Mouse (Mus musculus) kidney, adult 2 months (tissue): ENCODE measurements around the gene Pdlim4. TPM values are rescaled to one million over a fixed set of nuclear protein-coding genes. Genes with fewer than 3 reads are reported as not detected.

ENCODE experiments used
- DNase-seq: peaks from one replicate; pipeline ENCODE4 v3.0.0; 2021
- H3K27ac ChIP-seq: fragments of 200-500 bp; 2 replicates; pipeline ENCODE4 v1.5.1; 2012; ENCODE audit warnings: low read depth, low read length, control low read depth, inconsistent platforms; ENCODE audit not compliant: insufficient read depth
- H3K27me3 ChIP-seq: fragments of 200-500 bp; replicated peaks from 2 replicates; pipeline ENCODE4 v1.6.1; 2012; ENCODE audit warnings: mild to moderate bottlenecking, moderate library complexity, low read length, inconsistent platforms; ENCODE audit not compliant: control insufficient read depth, insufficient read depth
- H3K36me3 ChIP-seq: fragments of 200-500 bp; 2 replicates; pipeline ENCODE4 v1.6.1; 2012; ENCODE audit warnings: mild to moderate bottlenecking, moderate library complexity, low read length, inconsistent platforms; ENCODE audit not compliant: control insufficient read depth, insufficient read depth
- H3K4me1 ChIP-seq: fragments of 200-500 bp; 2 replicates; pipeline ENCODE4 v1.6.1; 2011; ENCODE audit warnings: low read length; ENCODE audit not compliant: control insufficient read depth, insufficient read depth
- H3K4me3 ChIP-seq: fragments of 200-500 bp; 2 replicates; pipeline ENCODE4 v1.5.1; 2011; ENCODE audit warnings: mild to moderate bottlenecking, low read depth, low read length, control low read depth; ENCODE audit not compliant: insufficient read depth
- CTCF ChIP-seq: fragments of 200-500 bp; conservative IDR thresholded peaks from 2 replicates; pipeline ENCODE4 v1.5.1; 2011; ENCODE audit warnings: low read depth, mild to moderate bottlenecking, control low read depth, low read length, moderate library complexity, mixed read lengths; ENCODE audit not compliant: insufficient read depth, insufficient read length
- POLR2A ChIP-seq: fragments of 200-500 bp; IDR thresholded peaks from one replicate; pipeline ENCODE4 v1.6.1; 2011; ENCODE audit warnings: low read depth, low read length, control low read depth
- WGBS: fragments of 180-500 bp; shearing (Covaris S2); methylation state at CpG from one replicate; pipeline ENCODE4 v1.1.7; 2018; 5-methylcytosine and 5-hydroxymethylcytosine counted together
- polyA plus RNA-seq: library from polyadenylated mRNA; depleted of rRNA; stranded (reverse); fragments of >200 nt; gene quantifications from 2 replicates; pipeline ENCODE4 v1.2.3, GENCODE M21; 2012

Gene Pdlim4
- polyA plus RNA-seq, 1 experiment, result 13.0 TPM

DNA sequence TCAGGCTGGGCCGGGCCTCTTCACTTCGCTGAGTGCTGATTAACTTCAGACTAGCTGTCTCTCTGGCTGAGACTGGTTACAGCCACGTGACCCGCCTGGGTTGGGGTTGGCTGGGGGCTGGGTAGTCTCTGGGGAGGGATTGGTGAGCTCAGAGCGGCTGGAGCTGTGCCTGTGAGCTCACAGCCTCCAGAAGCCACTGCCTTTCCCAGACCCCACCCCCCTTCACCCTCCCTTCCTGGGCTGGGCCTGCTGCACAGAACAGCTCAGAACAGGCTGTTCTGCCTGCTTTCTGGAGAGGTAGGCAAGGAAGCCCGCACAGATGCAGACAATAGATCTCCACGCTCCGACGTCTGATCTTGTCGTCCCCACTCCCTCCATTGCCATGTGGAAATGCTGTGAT lies 44.1 kb upstream of the Pdlim4 start:
- H3K27ac ChIP-seq, result peak overlapping the region; percentile 79
- peak; percentile 99 for DNase-seq
- WGBS, result 0% methylated on average over 10 of the region's 10 CpGs
- H3K4me1 ChIP-seq, result peaks cover 25% of the 10 kb centered on the region
- no peak for TF ChIP-seq CTCF
- peak; percentile 34 for TF ChIP-seq POLR2A
- no peaks in the 10 kb centered on the region for H3K27me3 ChIP-seq
- peak overlapping the region; percentile 3; the same call in 1 of the 2 replicates for H3K4me3 ChIP-seq
- no peaks in the 10 kb centered on the region for H3K36me3 ChIP-seq

DNA sequence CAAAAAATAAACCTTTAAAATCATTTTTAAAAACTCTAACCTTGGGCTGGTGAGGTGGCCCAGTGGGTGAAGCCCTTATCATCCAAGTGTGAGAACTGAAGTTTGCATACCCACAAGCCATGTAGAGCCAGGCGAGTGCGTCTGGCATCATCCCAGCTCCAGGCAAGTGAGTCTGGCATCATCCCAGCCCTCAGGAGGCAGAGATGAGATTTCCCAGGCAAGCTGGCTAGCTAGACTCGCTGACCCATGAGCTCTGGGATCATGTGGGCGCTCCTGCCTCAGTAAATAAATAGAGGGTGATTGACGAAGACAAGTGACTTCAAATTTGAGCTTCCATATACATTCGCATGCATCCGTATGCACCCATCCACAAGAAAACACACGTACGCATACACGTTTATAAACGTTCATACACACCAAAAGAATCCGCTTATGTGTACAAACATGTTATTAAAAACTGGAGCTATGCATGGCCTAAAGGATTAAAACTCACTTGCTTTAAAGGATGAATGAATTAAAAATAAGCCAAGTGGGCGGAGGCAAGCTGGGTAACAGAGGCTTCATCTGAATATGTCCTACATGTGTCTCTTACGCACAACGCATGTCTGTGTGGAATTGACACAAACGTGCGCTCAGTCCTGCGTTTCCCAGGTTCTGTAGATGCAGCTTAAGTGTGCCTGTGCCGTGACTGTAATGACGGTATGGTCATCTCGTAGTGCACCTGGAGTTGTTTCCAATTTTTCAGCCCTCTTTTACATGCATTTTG lies 43.3 kb upstream of the Pdlim4 start:
- Histone ChIP-seq H3K36me3 (no peaks in the 10 kb centered on the region), H3K4me3 (no peak overlapping the region), H3K27ac (peak overlapping the region; percentile 79), H3K27me3 (no peaks in the 10 kb centered on the region), H3K4me1 (peaks cover 25% of the 10 kb centered on the region)
- TF ChIP-seq CTCF, result no peak
- no peak for TF ChIP-seq POLR2A
- 57% methylated on average over 21 of the region's 21 CpGs for WGBS
- peak; percentile 93 for DNase-seq

DNA sequence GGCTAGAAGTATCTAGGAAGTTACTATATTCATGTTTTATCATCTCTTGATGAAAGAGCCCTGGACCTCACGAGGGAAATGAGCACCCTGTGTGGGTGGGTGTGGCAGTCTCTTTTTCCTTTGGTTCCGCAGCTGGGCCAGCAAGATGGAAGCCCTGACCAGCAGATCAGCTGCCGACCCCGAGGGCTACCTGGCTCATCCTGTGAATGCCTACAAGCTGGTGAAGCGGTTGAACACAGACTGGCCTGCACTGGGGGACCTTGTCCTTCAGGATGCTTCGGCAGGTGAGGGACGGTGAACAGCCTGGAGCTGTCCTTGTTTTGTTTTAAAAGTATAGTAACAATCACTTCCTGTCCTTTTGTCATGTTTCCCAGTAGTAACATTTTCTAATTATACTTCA lies 42.5 kb upstream of the Pdlim4 start:
- WGBS, result 78% methylated on average over 7 of the region's 7 CpGs
- Histone ChIP-seq H3K27ac (no peak overlapping the region), H3K4me1 (peaks cover 25% of the 10 kb centered on the region), H3K27me3 (no peaks in the 10 kb centered on the region), H3K4me3 (no peak overlapping the region), H3K36me3 (no peaks in the 10 kb centered on the region)
- DNase-seq, result no peak
- TF ChIP-seq CTCF, result no peak
- TF ChIP-seq POLR2A, result no peak

DNA sequence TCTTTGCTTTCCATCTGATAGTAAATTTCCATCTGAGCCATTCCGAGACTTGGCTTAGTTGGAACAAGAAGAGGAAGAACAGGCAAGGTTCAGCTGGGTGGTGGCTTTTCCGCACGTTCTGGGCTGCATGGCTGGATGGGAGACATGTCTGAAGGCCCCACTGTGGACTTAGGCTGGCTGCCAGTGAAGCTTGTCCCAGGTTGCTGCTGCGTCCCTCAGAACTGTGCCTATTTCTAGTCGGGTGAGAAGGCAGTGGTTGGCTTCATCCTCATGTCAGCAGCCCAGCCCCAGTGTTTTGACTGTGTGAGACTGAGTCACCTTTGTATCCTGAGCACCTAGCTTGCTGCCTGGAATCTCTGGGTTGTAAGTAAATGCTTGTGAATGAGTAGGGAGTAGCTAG lies 40.1 kb upstream of the Pdlim4 start:
- Histone ChIP-seq H3K27ac (peak overlapping the region; percentile 41; the same call in 1 of the 2 replicates), H3K4me1 (peaks cover 25% of the 10 kb centered on the region), H3K36me3 (no peaks in the 10 kb centered on the region), H3K4me3 (no peak overlapping the region), H3K27me3 (no peaks in the 10 kb centered on the region)
- 39% methylated on average over 5 of the region's 5 CpGs for WGBS
- TF ChIP-seq POLR2A (no peak), CTCF (no peak)
- DNase-seq, result peak; percentile 74

DNA sequence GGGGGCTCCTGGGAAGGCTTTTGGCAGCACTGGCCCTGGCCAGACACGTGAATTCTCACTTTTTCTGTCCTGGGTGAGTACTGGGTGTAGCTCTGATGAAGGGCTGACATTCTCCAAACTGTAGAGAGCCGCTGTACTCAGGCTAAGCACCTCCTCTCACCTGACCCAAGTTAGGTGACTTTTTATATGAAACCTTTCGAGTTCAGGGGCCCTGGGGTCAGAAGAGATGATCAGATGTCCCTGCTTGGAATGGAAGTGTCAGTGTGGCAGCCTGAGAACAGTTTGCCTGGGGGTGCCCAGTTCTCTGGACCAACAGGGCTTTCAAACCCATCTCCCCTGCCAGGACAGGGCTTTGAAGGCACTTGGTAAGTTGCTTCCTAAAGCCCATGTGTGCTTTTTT lies 39.3 kb upstream of the Pdlim4 start:
- WGBS, result 86% methylated on average over 3 of the region's 3 CpGs
- Histone ChIP-seq H3K4me3 (no peak overlapping the region), H3K36me3 (no peaks in the 10 kb centered on the region), H3K27ac (peak overlapping the region; percentile 2; the same call in 1 of the 2 replicates), H3K4me1 (peaks cover 21% of the 10 kb centered on the region), H3K27me3 (no peaks in the 10 kb centered on the region)
- no peak for DNase-seq
- no peak for TF ChIP-seq CTCF
- no peak for TF ChIP-seq POLR2A

DNA sequence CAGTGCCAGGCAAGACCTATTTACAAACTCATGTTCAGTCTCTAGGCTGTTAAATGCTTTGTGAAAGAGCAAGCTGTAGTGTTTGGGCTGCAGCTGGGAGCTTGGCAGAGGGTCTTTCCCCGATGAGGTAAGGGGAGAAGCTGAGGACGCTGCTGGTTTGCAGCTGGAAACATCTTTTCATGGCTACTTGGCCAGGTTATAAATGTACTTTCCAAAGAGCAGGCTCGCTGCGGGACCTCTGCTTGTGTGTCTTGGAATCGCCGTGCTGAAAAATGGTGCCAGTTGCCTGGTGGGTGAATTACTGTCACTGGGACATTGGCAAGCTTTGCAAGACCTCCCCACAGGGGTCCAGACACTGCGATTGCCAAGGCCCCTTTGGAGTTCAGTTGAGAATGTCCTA lies 38.4 kb upstream of the Pdlim4 start:
- DNase-seq, result no peak
- Histone ChIP-seq H3K4me3 (no peak overlapping the region), H3K27me3 (no peaks in the 10 kb centered on the region), H3K4me1 (peaks cover 17% of the 10 kb centered on the region), H3K36me3 (no peaks in the 10 kb centered on the region), H3K27ac (no peak overlapping the region)
- no peak for TF ChIP-seq POLR2A
- TF ChIP-seq CTCF, result no peak
- WGBS, result 86% methylated on average over 7 of the region's 7 CpGs

DNA sequence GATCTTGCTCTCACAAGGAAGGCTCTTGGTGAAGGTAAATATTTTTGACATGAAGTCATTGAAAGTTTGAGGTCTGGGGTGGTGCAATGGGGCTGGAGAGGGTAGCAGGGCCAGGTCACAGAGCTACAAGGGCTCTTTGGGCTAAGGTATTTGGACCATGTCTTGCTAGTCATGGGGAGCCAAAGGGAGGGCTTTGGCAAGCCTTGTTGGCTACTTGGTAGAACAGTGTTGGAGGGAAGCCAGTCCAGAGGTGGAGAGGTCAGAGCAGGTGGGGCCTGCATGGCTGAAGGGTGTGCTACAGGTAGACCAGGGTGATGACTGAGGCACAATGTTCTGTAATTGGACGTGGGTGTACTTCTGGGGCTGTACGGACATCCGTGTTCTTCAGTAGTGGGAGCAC lies 37.9 kb upstream of the Pdlim4 start:
- Histone ChIP-seq H3K27ac (no peak overlapping the region), H3K4me1 (peaks cover 15% of the 10 kb centered on the region), H3K27me3 (no peaks in the 10 kb centered on the region), H3K4me3 (no peak overlapping the region), H3K36me3 (no peaks in the 10 kb centered on the region)
- TF ChIP-seq CTCF, result no peak
- WGBS, result 57% methylated on average over 3 of the region's 3 CpGs
- DNase-seq, result peak; percentile 89
